Mouse (Mus musculus) E14TG2a.4 (cell line): ENCODE data around the gene Akap8l.

Experiments used
- CTCF ChIP-seq: conservative IDR thresholded peaks from 2 replicates; pipeline ENCODE4 v1.5.1; 2014; ENCODE audit warnings: low read length
- NANOG ChIP-seq: IDR thresholded peaks from 2 replicates; pipeline ENCODE4 v1.6.1; 2014; ENCODE audit warnings: borderline replicate concordance, low read length, mixed read lengths
- POU5F1 ChIP-seq: IDR thresholded peaks from 2 replicates; pipeline ENCODE4 v1.6.1; 2014; ENCODE audit warnings: low read length, borderline replicate concordance

DNA sequence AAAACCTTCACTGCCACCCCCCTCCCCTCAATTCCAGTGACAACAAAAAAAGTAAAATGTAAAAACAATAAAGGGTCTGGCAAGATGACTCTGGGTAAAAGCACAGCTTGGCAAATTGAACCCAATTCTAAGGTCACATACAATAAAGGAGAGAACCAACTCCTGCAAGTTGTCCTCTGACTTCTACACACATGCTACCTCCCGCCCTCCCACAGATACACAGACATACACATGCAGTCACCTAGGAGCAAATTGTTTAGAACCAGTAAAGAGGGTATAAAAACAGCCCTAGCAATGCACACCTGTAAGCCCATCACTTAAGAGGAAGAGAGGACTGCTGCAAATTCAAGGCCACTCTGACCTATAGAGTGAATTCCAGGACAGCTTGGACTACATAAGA lies 27.6 kb downstream of the Akap8l start:
- no peak for TF ChIP-seq CTCF
- TF ChIP-seq NANOG = no peak
- no peak for TF ChIP-seq POU5F1
